Mouse (Mus musculus) layer of hippocampus, adult 8-10 months (tissue): ENCODE data around the gene Ppy. TPM values are rescaled to one million over a fixed set of nuclear protein-coding genes. Genes with fewer than 3 reads are reported as not detected.

Experiments
- total RNA-seq, 4 experiments: library from RNA; stranded (reverse); gene quantifications; 2 replicates each; pipeline ENCODE4 v1.2.4; 2022

Ppy gene
- total RNA-seq, 4 experiments from 2014 or later = not detected

Other genes with a start within 250 kb of the Ppy start
- 1 to 10 TPM in 1 of 4 experiments, under 1 TPM in 3; 0.86 to 1.1 (median 0.87) TPM for gene Meox1, start 206.9 kb downstream of the Ppy start, total RNA-seq
- gene Sost, start 134.3 kb downstream of the Ppy start, total RNA-seq = under 1 TPM in 1 of 4 experiments, not detected in 3; 0.22 TPM
- gene Cfap97d1, start 117.0 kb downstream of the Ppy start, total RNA-seq = not detected
- 100 to 1,000 TPM; 151 to 190 (median 164) TPM for gene Dusp3, start 114.3 kb downstream of the Ppy start, total RNA-seq
- gene Mpp3, start 72.9 kb downstream of the Ppy start, total RNA-seq = 100 to 1,000 TPM in 1 of 4 experiments, 10 to 100 TPM in 3; 88.8 to 102 (median 95.8) TPM
- gene Cd300lg, start 59.8 kb downstream of the Ppy start, total RNA-seq = not detected
- gene Mpp2, start 12.8 kb downstream of the Ppy start, total RNA-seq = 100 to 1,000 TPM; 118 to 152 (median 135) TPM
- gene Pyy, start 6.5 kb upstream of the Ppy start, total RNA-seq = not detected
- gene Nags, start 44.2 kb upstream of the Ppy start, total RNA-seq = under 1 TPM in 1 of 4 experiments, not detected in 3; 0.29 TPM
- gene Tmem101, start 55.1 kb upstream of the Ppy start, total RNA-seq = 10 to 100 TPM; 22.6 to 27.3 (median 25.1) TPM
- 10 to 100 TPM; 53.5 to 61.6 (median 58.8) TPM for gene Lsm12, start 84.0 kb upstream of the Ppy start, total RNA-seq
- 10 to 100 TPM; 66.0 to 74.2 (median 70.4) TPM for gene G6pc3, start 88.3 kb upstream of the Ppy start, total RNA-seq
- 100 to 1,000 TPM; 219 to 252 (median 232) TPM for gene Hdac5, start 128.8 kb upstream of the Ppy start, total RNA-seq
- 1 to 10 TPM in 1 of 4 experiments, under 1 TPM in 3; 0.62 to 1.2 (median 0.64) TPM for gene BC030867, start 147.6 kb upstream of the Ppy start, total RNA-seq
- gene Asb16, start 167.4 kb upstream of the Ppy start, total RNA-seq = 1 to 10 TPM; 2.1 to 2.4 (median 2.2) TPM
- 10 to 100 TPM; 61.4 to 72.0 (median 67.7) TPM for gene Tmub2, start 183.6 kb upstream of the Ppy start, total RNA-seq
- gene Atxn7l3, start 195.3 kb upstream of the Ppy start, total RNA-seq = 100 to 1,000 TPM; 153 to 169 (median 157) TPM
- 100 to 1,000 TPM; 106 to 122 (median 120) TPM for gene Ubtf, start 218.4 kb upstream of the Ppy start, total RNA-seq